Mouse (Mus musculus): ENCODE results near the gene Setd1b.

Setd1b gene

GRCm38 (mm10) chr5:123127031-123127430 is 15.0 kb upstream of the Setd1b start:
- DNase-seq (ENCODE audit: low spot score in 2 of 2), result no peak

GRCm38 (mm10) chr5:123128426-123129169 is 13.4 kb upstream of the Setd1b start:
- peak; percentile 56 to 66 for DNase-seq (ENCODE audit: low spot score in 2 of 2)

GRCm38 (mm10) chr5:123129170-123129757 is 12.7 kb upstream of the Setd1b start:
- no peak for DNase-seq (ENCODE audit: low spot score in 2 of 2)

- DNase-seq (ENCODE audit: low spot score in 2 of 2), result no peak
Measured at GRCm38 (mm10) chr5:123130030-123130813, 11.8 kb upstream of the Setd1b start.

- no peak for DNase-seq (ENCODE audit: low spot score in 2 of 2)
Measured at GRCm38 (mm10) chr5:123130814-123131148, 11.2 kb upstream of the Setd1b start.

- peak; percentile 85 to 87 for DNase-seq (ENCODE audit: low spot score in 2 of 2)
Measured at GRCm38 (mm10) chr5:123132308-123133071, 9.5 kb upstream of the Setd1b start, which contains the start of gene Rhof. Gene Rhof, minus strand, starts transcription at chr5:123132692.

GRCm38 (mm10) chr5:123133083-123133783 is 8.8 kb upstream of the Setd1b start:
- peak; percentile 82 to 87 for DNase-seq (ENCODE audit: low spot score in 2 of 2)

- no peak for DNase-seq (ENCODE audit: low spot score in 2 of 2)
Measured at GRCm38 (mm10) chr5:123133784-123134143, 8.2 kb upstream of the Setd1b start.

- no peak for DNase-seq (ENCODE audit: low spot score in 2 of 2)
Measured at GRCm38 (mm10) chr5:123134186-123134874, 7.7 kb upstream of the Setd1b start.

GRCm38 (mm10) chr5:123134875-123135382 is 7.1 kb upstream of the Setd1b start:
- no peak for DNase-seq (ENCODE audit: low spot score in 2 of 2)

- DNase-seq (ENCODE audit: low spot score in 2 of 2), result peak in 1 of 2 experiments; percentile 35
Measured at GRCm38 (mm10) chr5:123135471-123136360, 6.3 kb upstream of the Setd1b start.

- DNase-seq (ENCODE audit: low spot score in 2 of 2), result peak in 1 of 2 experiments; percentile 58
Measured at GRCm38 (mm10) chr5:123136361-123137043, 5.5 kb upstream of the Setd1b start.

- DNase-seq (ENCODE audit: low spot score in 2 of 2), result peak; percentile 58 to 68
Measured at GRCm38 (mm10) chr5:123137044-123137909, 4.7 kb upstream of the Setd1b start.

- DNase-seq (ENCODE audit: low spot score in 2 of 2), result no peak
Measured at GRCm38 (mm10) chr5:123137910-123138229, 4.1 kb upstream of the Setd1b start.

- DNase-seq (ENCODE audit: low spot score in 2 of 2), result peak in 1 of 2 experiments; percentile 30
Measured at GRCm38 (mm10) chr5:123138230-123138911, 3.6 kb upstream of the Setd1b start.

- DNase-seq (ENCODE audit: low spot score in 2 of 2), result peak; percentile 72 to 79
Measured at GRCm38 (mm10) chr5:123138953-123139721, 2.9 kb upstream of the Setd1b start.

Measured in spleen, postnatal 14 days (tissue).